Mouse (Mus musculus): Measurements from ENCODE around the gene Atp11a.

The Atp11a gene

DNA sequence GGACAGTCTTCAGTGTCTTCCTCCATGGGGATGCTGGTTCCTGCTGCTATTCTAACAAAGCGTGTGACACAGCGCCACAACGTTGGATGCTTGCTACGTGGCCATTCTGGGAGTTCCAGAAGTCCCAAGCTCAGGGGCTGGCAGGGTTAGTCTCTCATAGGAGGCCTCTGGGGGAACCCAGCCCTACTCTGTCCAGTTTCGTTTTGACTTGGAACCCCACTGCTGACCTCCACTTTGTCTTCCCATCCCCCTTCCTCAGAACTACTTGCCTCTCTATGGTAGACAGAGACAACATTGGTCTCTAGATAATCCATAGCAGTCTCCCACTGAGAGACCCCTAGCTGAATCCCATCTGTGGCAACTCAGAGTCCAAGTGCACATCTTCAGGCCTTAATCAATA, 149.8 kb downstream of the Atp11a start:
- no peak for DNase-seq (ENCODE audit: low spot score)

DNA sequence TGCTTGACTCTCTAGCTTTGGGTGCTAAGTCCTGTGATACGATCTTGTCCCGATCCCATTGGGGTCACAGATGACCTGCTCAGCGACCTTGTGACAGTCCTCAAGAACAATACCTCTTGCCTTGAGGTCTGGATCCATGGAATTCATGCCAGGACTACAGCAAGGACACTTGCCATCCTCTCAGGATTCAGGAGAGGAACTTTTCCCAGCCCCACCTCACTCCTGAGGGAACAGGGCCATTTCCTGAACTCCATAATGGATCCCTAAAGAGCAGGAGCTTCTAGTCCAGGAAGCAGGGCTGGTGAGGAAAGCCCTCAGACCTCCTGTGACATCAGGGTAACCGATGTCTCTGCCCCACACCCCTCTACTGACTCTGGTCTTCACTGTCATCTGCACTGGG, 150.9 kb downstream of the Atp11a start:
- no peak for DNase-seq (ENCODE audit: low spot score)

DNA sequence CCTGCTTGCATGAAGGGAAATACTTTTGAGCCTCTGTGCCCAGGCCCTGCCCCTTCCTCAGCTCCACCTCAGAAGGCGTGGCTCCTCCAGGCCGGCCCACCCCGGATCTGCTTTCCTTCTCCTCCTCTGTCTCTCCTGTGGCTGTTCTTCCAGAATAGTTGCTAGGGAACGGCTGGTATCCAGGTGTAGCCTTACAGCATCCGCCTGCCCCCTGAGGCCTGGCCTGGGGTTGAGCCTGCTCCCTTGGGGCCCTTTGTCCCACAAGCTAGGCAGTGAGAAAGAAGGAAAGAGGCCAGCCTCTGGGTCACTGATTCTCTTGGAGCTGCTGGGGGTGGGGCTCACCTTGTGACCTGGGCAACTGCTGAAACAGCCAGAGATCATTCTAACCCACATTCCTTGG, 155.2 kb downstream of the Atp11a start:
- no peak for DNase-seq (ENCODE audit: low spot score)

DNA sequence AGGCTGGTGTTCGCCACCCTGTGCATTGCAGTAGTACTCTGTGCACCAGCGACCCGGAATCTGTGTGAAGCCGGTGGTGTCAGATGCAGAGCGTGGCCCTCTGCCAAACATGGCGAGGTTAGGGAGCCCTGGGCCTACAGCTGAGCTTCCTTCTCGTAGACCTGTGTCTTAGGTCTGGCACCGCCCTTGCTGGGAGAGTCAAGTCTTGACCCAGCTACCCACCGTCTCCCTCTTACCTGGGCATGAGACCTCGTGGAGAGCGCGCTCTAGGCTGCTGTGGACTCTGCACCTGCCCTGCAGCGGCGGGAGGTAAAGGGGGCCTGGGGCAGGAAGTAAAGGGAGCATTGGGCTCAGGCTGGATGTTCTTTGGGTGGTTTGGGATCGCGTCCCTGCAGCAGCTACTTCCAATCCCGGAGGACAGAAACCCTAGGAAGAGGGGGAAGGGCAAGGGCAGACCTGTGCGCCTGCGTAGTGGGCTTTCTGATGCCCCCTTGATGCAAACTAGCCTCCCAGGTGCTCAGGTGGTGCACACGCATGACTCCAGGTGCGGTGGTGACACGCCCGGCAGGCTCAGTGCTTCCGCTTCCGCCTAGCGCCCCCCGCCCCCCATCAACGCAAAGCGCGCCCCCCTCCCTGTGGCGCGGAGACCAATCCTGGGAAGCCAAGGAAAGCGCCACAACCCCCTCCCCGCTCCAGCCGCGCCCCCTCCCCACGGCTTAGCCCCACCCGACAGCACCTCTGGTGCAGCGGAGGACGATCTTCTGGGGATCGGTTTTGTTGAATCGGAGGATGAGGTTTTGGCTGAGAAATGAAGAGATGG, 158.6 kb downstream of the Atp11a start:
- DNase-seq (ENCODE audit: low spot score) = peak; percentile 14

DNA sequence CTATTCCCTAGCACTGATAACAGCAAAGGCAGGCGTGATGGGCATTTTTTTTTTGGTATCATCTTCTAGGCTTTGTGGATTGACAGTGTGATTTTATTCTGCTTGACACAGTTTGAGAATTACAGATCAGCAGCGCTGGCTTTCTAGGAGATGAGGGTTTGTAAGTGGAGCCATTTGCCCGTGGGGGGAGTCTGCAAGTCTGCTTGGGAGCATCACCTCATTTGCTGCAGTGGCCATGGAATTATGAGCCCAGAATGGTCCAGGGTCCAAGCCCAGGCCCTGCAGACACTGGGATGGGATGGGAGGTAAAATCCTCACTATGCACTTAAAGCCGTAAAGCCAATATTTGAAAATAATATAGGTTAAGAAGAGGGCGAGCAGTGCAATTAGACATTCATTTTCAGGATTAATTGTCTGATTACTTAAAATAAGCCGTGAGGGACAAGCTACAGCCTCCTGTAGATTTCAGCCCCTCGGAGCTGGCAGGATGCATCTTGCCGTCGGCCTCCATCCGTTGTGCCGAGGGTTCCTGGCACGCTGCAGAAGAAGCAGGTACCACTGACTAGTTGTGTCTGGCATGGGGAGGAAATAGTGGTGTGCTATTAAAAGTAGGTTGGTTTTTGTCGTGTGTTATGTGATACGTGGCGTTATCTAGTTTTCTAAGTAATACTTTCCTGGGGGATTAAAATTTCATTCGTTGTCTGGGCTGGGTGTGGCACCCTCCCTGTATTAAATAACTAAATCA, 159.5 kb downstream of the Atp11a start:
- DNase-seq (ENCODE audit: low spot score) = no peak

DNA sequence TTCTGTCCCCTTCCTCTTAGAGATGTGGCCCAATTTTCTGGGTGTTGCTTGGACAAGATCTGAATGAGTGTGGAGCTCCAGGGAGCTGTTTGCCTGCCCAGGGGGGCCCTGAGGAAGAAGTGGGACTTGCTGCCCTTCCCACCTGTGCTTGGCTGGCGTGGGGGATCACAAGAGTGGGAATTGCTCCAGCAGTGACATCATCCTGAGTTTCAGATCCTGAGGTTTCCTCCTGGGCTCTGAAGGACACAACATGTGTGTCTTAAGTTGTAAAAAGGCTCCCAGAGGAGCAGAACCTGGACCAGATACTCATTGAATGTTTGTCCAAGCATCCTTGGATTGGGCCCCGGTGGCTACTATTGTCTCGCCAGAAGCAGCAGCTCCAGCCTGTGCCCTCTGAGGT, 160.2 kb downstream of the Atp11a start:
- no peak for DNase-seq (ENCODE audit: low spot score)

DNA sequence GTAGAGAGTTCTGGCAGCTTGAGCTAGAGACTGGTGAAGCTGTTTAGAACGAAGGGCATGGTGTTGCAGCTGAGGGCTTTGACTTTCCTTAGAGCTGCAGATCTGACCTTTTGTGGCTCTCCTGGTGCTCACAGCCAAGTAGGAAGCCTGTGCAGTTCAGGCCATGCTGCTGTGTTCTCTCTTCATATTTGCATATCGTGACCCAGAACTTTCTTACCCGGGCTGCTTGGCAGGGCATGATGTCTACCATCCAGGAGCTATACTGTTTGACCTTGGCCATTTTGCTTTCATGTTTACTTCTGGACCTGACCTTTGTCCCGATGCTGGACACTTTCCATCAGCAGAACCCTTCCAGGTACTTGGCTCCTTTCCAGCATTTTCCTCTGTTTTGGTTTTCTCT, 161.0 kb downstream of the Atp11a start:
- DNase-seq (ENCODE audit: low spot score) = no peak
